8 mouse cellular contexts compared by ENCODE assay signal in the genomic region with DNA sequence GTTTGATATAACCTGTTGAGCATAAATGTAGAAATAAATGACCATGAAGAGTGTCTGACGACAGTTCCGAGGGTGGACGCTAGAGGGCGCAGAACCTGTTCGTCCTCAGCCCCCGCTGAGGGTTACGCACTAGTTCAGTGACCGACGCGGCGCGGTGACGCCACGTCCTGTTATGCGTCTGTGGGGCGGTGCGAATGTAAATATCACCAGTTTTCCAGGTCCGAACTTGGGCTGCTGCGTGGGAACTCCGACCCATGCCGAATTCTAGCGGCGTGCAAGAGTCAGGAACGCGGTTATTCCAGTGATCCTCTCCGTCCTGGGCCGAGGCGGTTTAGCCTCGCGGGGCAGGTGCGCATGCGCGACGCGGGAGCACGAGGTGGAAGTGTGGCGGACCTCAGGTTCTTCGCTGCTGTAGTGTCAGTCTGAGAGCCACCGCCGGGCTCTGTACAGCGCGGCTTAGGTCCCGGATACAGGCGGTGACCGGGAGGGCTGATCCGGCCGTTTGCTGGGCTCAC. TPM values are rescaled to one million over a fixed set of nuclear protein-coding genes. Genes with fewer than 3 reads are reported as not detected.
DNase-seq lines count a peak whose midpoint lies in the region; ATAC-seq lines count a peak whose summit lies in the region.

A gene (plus strand): TSS at position 203 of the 515 bp plus-strand sequence.

- no peaks in the 10 kb centered on the region for H3K27me3 ChIP-seq in hindbrain, embryonic 11.5 days (ENCODE audit: control insufficient read depth, insufficient read depth, low read length)

- H3K4me2 ChIP-seq in hindbrain, embryonic 11.5 days (replicated peaks; ENCODE audit: low read depth, low read length), result peak within 1 kb of the TSS; percentile 42

- under 1% methylated on average over 47 of the region's 47 CpGs for WGBS in hindbrain, embryonic 11.5 days

- H3K4me3 ChIP-seq in hindbrain, embryonic 11.5 days (ENCODE audit: low read depth, low read length), result peak within 1 kb of the TSS; percentile 68

- H3K4me1 ChIP-seq in hindbrain, embryonic 11.5 days (replicated peaks; ENCODE audit: control insufficient read depth, insufficient read depth, low read length), result 0 out of 2 replicates have a peak, but pooled peaks cover 2% of the 10 kb centered on the region

- peak within 1 kb of the TSS; percentile 82 for H3K27ac ChIP-seq in hindbrain, embryonic 11.5 days (ENCODE audit: low read depth, low read length)

- ATAC-seq in frontal cortex, adult (ENCODE audit: low TSS enrichment), result peak; percentile 99
- peak; percentile 96 for ATAC-seq in hindbrain, embryonic 11.5 days (ENCODE audit: low FRiP score)

- peak within 1 kb of the TSS; percentile 64 for H3K9ac ChIP-seq in hindbrain, embryonic 11.5 days (ENCODE audit: low read depth, low read length)

- DNase-seq in MEL-GATA-1-ER (ENCODE audit: extremely low read depth, low read depth), result peak; percentile 88
- peak; percentile 98 for DNase-seq in cerebellum, adult 8-10 months
- DNase-seq in hindbrain, embryonic 11.5 days (ENCODE audit: low spot score), result peak; percentile 99
- peak; percentile 97 to 98 for DNase-seq in layer of hippocampus, postnatal 10 days (ENCODE audit: low spot score in 2 of 2)
- DNase-seq in lung, postnatal 10 days, result peak; percentile 95
- peak; percentile 91 for DNase-seq in ovary, postnatal 36 days (ENCODE audit: low spot score)
- DNase-seq in thymus, postnatal 25 days, result peak; percentile 93

- H3K9me3 ChIP-seq in hindbrain, embryonic 11.5 days (ENCODE audit: control insufficient read depth, low read length), result no peaks in the 10 kb centered on the region

- H3K36me3 ChIP-seq in hindbrain, embryonic 11.5 days (ENCODE audit: control insufficient read depth, insufficient read depth, low read length), result no peaks in the 10 kb centered on the region

RNA-seq across cellular contexts. Expression of the gene that starts here (rescaled TPM):
- polyA plus RNA-seq in hindbrain, embryonic 11.5 days (2014; fragmentation: Nextera tagmentation; extraction: Ambion mirVana), result 56.9 and 61.0 TPM in 2 replicates
- 10 to 100 TPM; 20.2 to 25.7 TPM for total RNA-seq in layer of hippocampus, postnatal 10 days (2021)

Comparison
In these comparisons a context has a peak if more than half of its experiments do, and no peak if none do; other contexts are left out.
1. Peak in every context shown above with its lines: DNase-seq, ATAC-seq, H3K4me3 ChIP-seq and H3K27ac ChIP-seq.